Mouse (Mus musculus) heart, embryonic 11.5 days (tissue): ENCODE data around the gene Nqo1. TPM values are rescaled to one million over a fixed set of nuclear protein-coding genes. Genes with fewer than 3 reads are reported as not detected.

Experiments
- ATAC-seq: fragments of 200-750 bp; cut with Nextera tagmentation; replicated peaks from 2 replicates; pipeline ENCODE4 v1.8.0; 2017; ENCODE audit warnings: moderate library complexity; ENCODE audit not compliant: insufficient number of reproducible peaks, low FRiP score, low TSS enrichment
- H3K27ac ChIP-seq: fragments of 300-500 bp; sonication (generic); 2 replicates; pipeline ENCODE4 v1.5.1; 2014; ENCODE audit warnings: mild to moderate bottlenecking, low read depth, low read length
- H3K27me3 ChIP-seq: fragments of 300-500 bp; sonication (generic); 2 replicates; pipeline ENCODE4 v1.6.1; 2014; ENCODE audit warnings: mild to moderate bottlenecking, low read length, mixed read lengths; ENCODE audit not compliant: control insufficient read depth, insufficient read depth
- H3K36me3 ChIP-seq: fragments of 300-500 bp; sonication (generic); 2 replicates; pipeline ENCODE4 v1.6.1; 2014; ENCODE audit warnings: mild to moderate bottlenecking, low read length, moderate library complexity, mixed read lengths; ENCODE audit not compliant: control insufficient read depth, insufficient read depth
- H3K4me1 ChIP-seq: fragments of 300-500 bp; sonication (generic); 2 replicates; pipeline ENCODE4 v1.6.1; 2014; ENCODE audit warnings: low read length; ENCODE audit not compliant: control insufficient read depth, insufficient read depth
- H3K4me2 ChIP-seq: fragments of 300-500 bp; sonication (generic); 2 replicates; pipeline ENCODE4 v1.6.1; 2014; ENCODE audit warnings: mild to moderate bottlenecking, moderate library complexity
- H3K4me3 ChIP-seq: fragments of 300-500 bp; sonication (generic); 2 replicates; pipeline ENCODE4 v1.5.1; 2014; ENCODE audit warnings: low read depth, low read length
- H3K9ac ChIP-seq: fragments of 300-500 bp; sonication (generic); 2 replicates; pipeline ENCODE4 v1.6.1; 2014; ENCODE audit warnings: mild to moderate bottlenecking, low read depth, low read length, moderate library complexity
- H3K9me3 ChIP-seq: fragments of 300-500 bp; sonication (generic); replicated peaks from 2 replicates; pipeline ENCODE4 v1.6.1; 2016; ENCODE audit warnings: low read length; ENCODE audit not compliant: control insufficient read depth
- WGBS: fragments of 180-500 bp; shearing (Covaris S2); extraction: QIAGEN DNeasy Blood & Tissue Kit; methylation state at CpG from one replicate; pipeline ENCODE4 v1.1.7; 2014; ENCODE audit not compliant: insufficient replicate concordance; 5-methylcytosine and 5-hydroxymethylcytosine counted together
- polyA plus RNA-seq: library from polyadenylated mRNA; unstranded; fragments of >200 nt; fragmentation: Nextera tagmentation; extraction: Ambion mirVana; gene quantifications from 2 replicates; pipeline ENCODE4 v1.2.1, GENCODE M21; 2014

The Nqo1 gene
- 6.8 and 6.9 TPM in 2 replicates for polyA plus RNA-seq

DNA sequence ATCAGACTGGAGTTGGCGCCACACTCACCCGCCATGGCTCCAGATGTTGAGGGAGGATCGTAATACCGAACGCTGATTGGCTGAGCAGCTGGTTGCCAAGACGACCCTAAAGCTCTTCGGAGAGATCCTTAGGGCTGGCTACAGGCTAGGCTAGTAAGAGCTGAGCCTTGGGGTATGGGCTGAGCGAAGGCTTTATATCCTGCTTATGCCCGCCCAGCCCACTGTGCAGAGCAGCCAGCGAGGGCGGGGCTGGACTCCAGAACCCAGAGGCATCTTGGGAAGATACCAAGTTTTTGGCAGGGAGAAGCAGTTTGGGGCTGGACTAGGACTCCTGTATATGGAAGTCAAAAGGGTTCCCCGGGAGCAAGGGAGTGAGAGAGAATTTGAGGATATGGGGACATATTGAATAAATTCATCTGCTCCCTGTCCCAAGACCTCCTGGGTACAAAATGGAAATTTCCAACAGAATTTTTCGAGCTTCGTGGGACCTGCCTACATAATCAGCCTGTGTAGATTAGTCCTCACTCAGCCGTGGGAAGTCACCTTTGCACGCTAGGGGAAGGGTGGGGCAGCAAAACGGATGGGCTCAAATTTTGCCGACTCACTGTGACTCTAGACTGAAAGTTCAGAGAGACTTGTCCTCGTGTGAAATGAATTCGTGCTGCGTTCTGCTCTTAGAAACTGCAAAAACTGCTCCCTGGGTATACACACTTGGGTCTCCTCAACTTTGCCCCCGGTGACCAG lies at the start of gene Nqo1:
Gene Nqo1, minus strand, starts transcription at position 169 of the 744 bp plus-strand sequence.
- 16% methylated on average over 22 of the region's 22 CpGs for WGBS
- Histone ChIP-seq H3K4me2 (peak within 1 kb of the TSS; percentile 58), H3K9ac (peak within 1 kb of the TSS; percentile 30; the same call in 1 of the 2 replicates), H3K4me1 (peaks cover 5% of the 10 kb centered on the region; the same call in 1 of the 2 replicates), H3K36me3 (no peaks in the 10 kb centered on the region), H3K27ac (peak within 1 kb of the TSS; percentile 30), H3K4me3 (peak within 1 kb of the TSS; percentile 15), H3K27me3 (no peaks in the 10 kb centered on the region), H3K9me3 (no peaks in the 10 kb centered on the region)
- ATAC-seq: peak; percentile 94

DNA sequence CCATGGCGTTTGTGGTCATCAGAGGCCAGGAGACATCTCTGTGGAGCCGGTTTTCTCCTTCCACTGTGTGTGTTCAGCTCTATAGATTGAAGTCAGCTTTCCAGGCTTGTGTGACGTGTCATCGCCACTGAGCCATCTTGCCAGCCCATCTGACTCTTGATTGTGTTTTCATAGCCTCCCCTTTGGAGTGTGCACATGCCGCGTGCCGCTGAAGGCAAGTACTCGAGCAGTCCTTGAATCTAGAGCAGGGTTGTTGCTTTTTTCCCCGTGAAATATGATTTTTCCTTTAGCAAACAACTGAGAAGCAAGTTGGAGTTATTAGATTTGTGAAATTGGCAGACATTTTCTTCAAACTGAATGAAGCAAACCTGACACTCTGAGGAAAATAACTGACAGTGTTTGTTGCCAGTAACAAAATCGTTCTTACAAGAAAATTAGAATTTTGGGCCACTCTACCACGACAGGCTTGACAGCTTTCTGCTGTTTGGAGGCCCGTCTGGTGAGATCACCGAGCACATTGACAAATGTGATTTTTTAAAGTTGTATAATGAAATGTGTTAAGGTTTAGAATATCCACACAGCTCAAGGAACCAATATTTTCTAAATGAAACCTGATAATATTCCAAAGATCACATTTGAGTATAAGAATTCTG lies 48.5 kb upstream of the Nqo1 start:
- Histone ChIP-seq H3K27me3 (no peaks in the 10 kb centered on the region), H3K36me3 (no peaks in the 10 kb centered on the region), H3K4me2 (no peak overlapping the region), H3K9me3 (no peaks in the 10 kb centered on the region), H3K27ac (no peak overlapping the region), H3K4me3 (no peak overlapping the region), H3K9ac (no peak overlapping the region), H3K4me1 (peaks cover 5% of the 10 kb centered on the region; the same call in 1 of the 2 replicates)
- ATAC-seq: no peak
- WGBS: 85% methylated on average over 13 of the region's 13 CpGs

DNA sequence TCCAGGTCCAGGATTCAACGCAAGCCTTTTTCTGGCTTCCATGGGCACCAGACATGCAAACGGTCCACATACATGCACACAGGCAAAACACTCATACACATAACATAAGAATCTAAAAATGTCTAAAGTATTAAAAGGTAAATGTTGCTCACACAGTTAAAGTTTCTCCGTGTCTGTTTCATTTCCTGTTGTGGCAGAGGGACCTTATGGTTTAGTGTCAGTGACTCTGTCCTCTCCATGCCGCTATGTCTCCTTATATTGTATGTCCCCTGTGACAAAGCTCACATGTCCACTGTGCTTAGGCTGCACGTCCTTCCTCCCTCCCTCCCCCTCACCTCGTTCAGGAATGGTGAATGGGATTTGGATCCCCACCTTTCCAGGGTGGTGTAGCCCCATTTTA lies 46.6 kb upstream of the Nqo1 start:
- Histone ChIP-seq H3K9ac (no peak overlapping the region), H3K27ac (no peak overlapping the region), H3K36me3 (no peaks in the 10 kb centered on the region), H3K4me1 (peaks cover 5% of the 10 kb centered on the region; the same call in 1 of the 2 replicates), H3K9me3 (no peaks in the 10 kb centered on the region), H3K4me3 (no peak overlapping the region), H3K27me3 (no peaks in the 10 kb centered on the region), H3K4me2 (no peak overlapping the region)
- ATAC-seq: no peak
- WGBS: 79% methylated on average over 6 of the region's 6 CpGs

DNA sequence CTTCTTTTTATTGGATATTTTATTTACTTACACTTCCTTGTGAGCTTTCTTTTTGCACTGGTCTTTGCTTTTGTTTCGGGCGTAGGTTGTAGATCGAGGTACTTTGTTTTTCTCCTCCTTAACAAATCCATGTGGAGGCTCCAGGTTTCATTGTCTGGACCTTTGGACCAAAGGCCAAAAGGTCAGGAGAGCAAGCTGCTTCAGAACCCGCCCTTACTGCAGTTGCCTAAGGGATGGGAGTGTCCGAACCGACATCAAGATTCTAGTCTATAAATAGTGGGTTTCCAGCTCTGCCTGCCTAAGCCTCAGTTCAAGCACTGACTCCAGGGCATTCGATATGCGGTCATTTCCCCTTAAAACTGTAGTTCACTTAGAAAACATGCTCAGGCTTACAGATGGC lies 46.1 kb upstream of the Nqo1 start:
- WGBS: 66% methylated on average over 8 of the region's 8 CpGs

DNA sequence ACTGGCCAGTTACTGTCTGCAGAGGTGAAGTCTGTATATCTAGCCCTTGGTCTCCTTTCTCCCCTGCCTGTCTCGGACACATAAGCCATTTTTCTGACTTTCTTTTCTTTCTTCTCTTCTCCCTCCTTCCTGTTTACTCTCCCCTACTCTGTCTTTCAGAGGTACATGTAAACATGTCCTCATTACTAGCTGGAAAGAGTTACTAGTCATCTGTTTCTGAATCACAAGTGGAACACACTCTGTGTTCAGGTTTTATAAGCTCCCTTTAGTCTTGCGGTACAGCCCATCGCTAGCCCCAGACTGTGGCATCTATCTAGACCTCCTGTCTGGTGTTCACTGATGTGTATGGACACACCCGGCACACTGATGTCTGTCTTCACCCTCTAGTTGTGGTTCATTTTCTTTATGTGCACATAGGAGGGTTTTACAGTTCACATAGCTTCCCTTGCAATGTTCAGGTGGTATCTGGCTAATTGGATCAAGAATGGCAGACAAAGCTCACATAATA lies 45.4 kb upstream of the Nqo1 start:
- Histone ChIP-seq H3K9ac (no peak overlapping the region), H3K27ac (no peak overlapping the region), H3K4me2 (no peak overlapping the region), H3K9me3 (no peaks in the 10 kb centered on the region), H3K27me3 (no peaks in the 10 kb centered on the region), H3K4me3 (no peak overlapping the region), H3K4me1 (peaks cover 5% of the 10 kb centered on the region; the same call in 1 of the 2 replicates), H3K36me3 (no peaks in the 10 kb centered on the region)
- ATAC-seq: no peak
- 83% methylated on average over 4 of the region's 4 CpGs for WGBS

More for the DNA sequence above, 46.1 kb upstream of the Nqo1 start:
- Histone ChIP-seq H3K4me3 (no peak overlapping the region), H3K4me2 (no peak overlapping the region), H3K27me3 (no peaks in the 10 kb centered on the region), H3K36me3 (no peaks in the 10 kb centered on the region), H3K9ac (no peak overlapping the region), H3K27ac (no peak overlapping the region), H3K9me3 (no peaks in the 10 kb centered on the region), H3K4me1 (peaks cover 5% of the 10 kb centered on the region; the same call in 1 of the 2 replicates)
- no peak for ATAC-seq

DNA sequence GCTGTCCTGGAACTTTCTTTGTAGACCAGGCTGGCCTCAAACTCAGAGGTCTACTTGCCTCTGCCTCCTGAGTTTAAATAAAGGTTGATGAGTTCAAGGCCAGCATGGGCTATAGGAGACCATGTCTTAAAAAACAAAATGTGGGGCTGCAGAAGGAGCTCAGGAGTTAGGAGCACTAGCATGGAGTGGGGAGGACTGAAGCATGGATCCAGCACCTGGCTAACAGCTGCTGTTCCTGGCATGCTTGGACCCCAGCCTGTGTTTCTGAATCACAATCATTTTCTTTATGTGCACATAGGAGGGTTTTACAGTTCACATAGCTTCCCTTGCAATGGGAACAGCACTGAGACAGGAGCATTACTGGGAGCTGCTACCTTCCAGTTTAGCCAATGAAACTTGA lies 44.7 kb upstream of the Nqo1 start:
- Histone ChIP-seq H3K36me3 (no peaks in the 10 kb centered on the region), H3K9ac (no peak overlapping the region), H3K9me3 (no peaks in the 10 kb centered on the region), H3K4me3 (no peak overlapping the region), H3K4me1 (peaks cover 5% of the 10 kb centered on the region; the same call in 1 of the 2 replicates), H3K4me2 (no peak overlapping the region), H3K27me3 (no peaks in the 10 kb centered on the region), H3K27ac (no peak overlapping the region)
- no peak for ATAC-seq

DNA sequence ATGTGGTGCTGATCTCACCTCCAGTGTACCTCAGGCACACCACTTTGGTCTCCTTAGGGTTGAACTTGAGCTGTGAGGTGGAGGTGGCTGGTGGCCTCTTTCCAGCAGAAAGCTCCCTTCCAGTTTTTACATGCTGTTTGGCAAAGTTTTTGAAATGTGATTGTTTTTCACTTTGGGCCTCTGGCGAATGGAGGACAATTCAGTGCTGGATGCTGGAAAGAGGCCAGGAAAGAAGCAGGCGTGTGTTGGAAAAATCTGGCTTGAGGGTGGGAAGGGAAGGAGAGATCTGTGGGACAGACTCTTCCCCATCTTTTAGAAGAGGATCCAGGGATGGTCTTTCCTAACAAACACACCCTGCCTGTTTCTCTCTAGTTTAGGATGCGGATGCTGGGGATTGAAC lies 41.6 kb upstream of the Nqo1 start:
- H3K4me1 ChIP-seq: peaks cover 5% of the 10 kb centered on the region; the same call in 1 of the 2 replicates

DNA sequence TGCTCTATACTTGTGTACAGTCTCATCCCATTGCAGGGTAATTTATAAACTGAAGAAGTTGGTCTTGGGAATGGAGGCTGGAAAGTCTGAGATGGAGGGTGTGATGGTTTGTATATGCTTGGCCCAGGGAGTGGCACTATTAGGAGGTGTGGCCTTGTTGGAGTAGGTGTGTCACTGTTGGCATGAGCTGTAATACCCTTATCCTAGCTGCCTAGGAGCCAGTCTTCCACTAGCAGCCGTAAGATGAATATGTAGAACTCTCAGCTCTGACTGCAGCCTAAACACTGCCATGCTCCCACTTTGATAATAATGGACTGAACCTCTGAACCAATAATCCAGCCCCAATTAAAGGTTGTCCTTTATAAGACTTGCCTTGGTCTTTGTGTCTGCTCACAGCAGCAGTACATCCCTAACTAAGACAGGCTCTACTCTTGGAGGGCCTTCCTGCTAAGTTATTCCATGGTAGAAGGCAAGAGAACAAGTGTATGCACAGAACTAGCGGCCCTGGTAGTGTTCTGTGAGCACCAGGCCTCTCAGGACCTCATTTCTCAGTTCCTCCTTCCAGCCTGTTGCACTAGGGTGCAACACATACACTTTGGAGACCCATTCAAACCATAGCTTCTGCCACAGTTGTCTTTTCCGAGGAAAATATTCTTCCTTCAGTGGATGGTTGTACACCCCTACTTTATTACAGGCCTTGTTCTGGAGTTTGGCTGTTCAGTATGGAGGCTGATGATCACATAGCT lies 37.0 kb upstream of the Nqo1 start:
- Histone ChIP-seq H3K9me3 (no peaks in the 10 kb centered on the region), H3K36me3 (no peaks in the 10 kb centered on the region), H3K4me3 (no peak overlapping the region), H3K27me3 (no peaks in the 10 kb centered on the region), H3K9ac (no peak overlapping the region), H3K27ac (no peak overlapping the region), H3K4me1 (peaks cover 2% of the 10 kb centered on the region; the same call in 1 of the 2 replicates), H3K4me2 (no peak overlapping the region)
- no peak for ATAC-seq
- WGBS: 84% methylated on average over 3 of the region's 3 CpGs

More for the DNA sequence above, 41.6 kb upstream of the Nqo1 start:
- Histone ChIP-seq H3K27ac (no peak overlapping the region), H3K9me3 (no peaks in the 10 kb centered on the region), H3K27me3 (no peaks in the 10 kb centered on the region), H3K4me2 (no peak overlapping the region), H3K36me3 (no peaks in the 10 kb centered on the region), H3K4me3 (no peak overlapping the region), H3K9ac (no peak overlapping the region)
- no peak for ATAC-seq
- 84% methylated on average over 3 of the region's 3 CpGs for WGBS
